Mouse (Mus musculus) adrenal gland, postnatal 36 days (tissue): ENCODE data around the gene Klf13. TPM values are rescaled to one million over a fixed set of nuclear protein-coding genes. Genes with fewer than 3 reads are reported as not detected.

Experiments
- total RNA-seq, 2 experiments: library from RNA; stranded (reverse); gene quantifications; 2 replicates each; pipeline ENCODE4 v1.2.3; 2021

Gene Klf13
- total RNA-seq, 2 experiments from 2014 or later, result 73.9 to 77.8 TPM

Other genes starting within 250 kb of the Klf13 start
- gene E030018B13Rik, start 22.1 kb downstream of the Klf13 start, total RNA-seq, result not detected
- gene Trpm1, start 214.9 kb upstream of the Klf13 start, total RNA-seq, result not detected